ENCODE assay signal across 15 mouse cellular contexts in the genomic region with DNA sequence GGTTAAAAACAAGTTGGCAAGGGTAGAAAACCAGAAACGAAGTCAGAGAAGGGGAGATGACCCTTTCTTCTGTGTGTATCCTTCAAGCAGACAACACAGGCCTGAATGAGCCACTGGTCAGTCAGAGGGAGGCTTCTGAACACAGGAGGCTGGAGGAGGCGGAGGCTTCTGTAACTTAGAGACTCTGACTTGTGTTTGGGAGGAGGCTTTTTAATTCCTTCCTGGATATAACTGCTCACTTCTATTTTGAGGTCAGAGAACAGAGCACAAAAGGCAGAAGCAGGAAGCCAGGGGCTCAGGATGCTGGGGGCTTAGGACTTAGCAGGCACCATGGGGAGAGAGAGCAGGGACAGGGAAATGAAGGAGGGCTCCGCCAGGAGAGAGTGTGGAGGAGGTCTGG. TPM values are rescaled to one million over a fixed set of nuclear protein-coding genes. Genes with fewer than 3 reads are reported as not detected.
A peak's percentile ranks its signal among the peaks of the same experiment; 100 is the strongest.
DNase-seq lines count a peak whose midpoint lies in the region; ATAC-seq and TF ChIP-seq lines count a peak whose summit lies in the region.
"Had no signal": no experiment of that assay in that cellular context is flagged by ENCODE, and none has a peak within 500 bp of the region (broad histone marks: within the 10 kb centered on the region; RNA-seq: fewer than 3 reads in every experiment).

No protein-coding gene starts in this region.

- H3K9ac ChIP-seq in heart, postnatal 0 days (replicated peaks; ENCODE audit: low read depth, low read length) = no peak overlapping the region
- H3K9ac ChIP-seq: forebrain, embryonic 12.5 days; stomach, embryonic 15.5 days had no signal

- peak; percentile 44; the same call in 1 of the 2 replicates for ATAC-seq in heart, postnatal 0 days (ENCODE audit: insufficient read depth, low read depth)
- ATAC-seq: CD4-positive, CD25-positive, alpha-beta regulatory T cell, adult 4 months had no signal

- no peak overlapping the region for H3K4me2 ChIP-seq in heart, postnatal 0 days (ENCODE audit: low read depth, low read length)
- H3K4me2 ChIP-seq: forebrain, embryonic 12.5 days; liver, embryonic 11.5 days; stomach, embryonic 15.5 days had no signal

- no peak for TF ChIP-seq EP300 in heart, postnatal 0 days (IDR thresholded peaks at IDR 0.05; ENCODE audit: low read depth)

- DNase-seq in heart, postnatal 0 days (ENCODE audit: low spot score) = no peak
- no peak for DNase-seq in heart, postnatal 4 days
- no peak for DNase-seq in layer of hippocampus, adult 2 months (ENCODE audit: low spot score in 2 of 2)
- DNase-seq in layer of hippocampus, adult 11-12 months (ENCODE audit: low spot score) = no peak
- peak; percentile 25 for DNase-seq in R1 (ENCODE audit: low read depth, low spot score)
- no peak for DNase-seq in spleen, adult 12 weeks (ENCODE audit: low spot score)
- DNase-seq: adrenal gland, postnatal 10 days; cerebellum, adult 2 months; kidney, postnatal 10 days had no signal

- peaks cover 30% of the 10 kb centered on the region for H3K36me3 ChIP-seq in heart, postnatal 0 days (replicated peaks; ENCODE audit: control insufficient read depth, insufficient read depth, low read length)

- H3K27ac ChIP-seq in heart, postnatal 0 days (ENCODE audit: low read depth) = peak overlapping the region; percentile 43; the same call in 1 of the 2 replicates
- H3K27ac ChIP-seq in layer of hippocampus, adult 2 months = peak overlapping the region; percentile 2; the same call in 1 of the 2 replicates
- H3K27ac ChIP-seq in brown adipose tissue, adult 24 weeks (replicated peaks; ENCODE audit: low read depth, low read length) = peak overlapping the region; percentile 61
- H3K27ac ChIP-seq: forebrain, embryonic 12.5 days; macrophage; stomach, embryonic 15.5 days had no signal

- no peaks in the 10 kb centered on the region for H3K4me1 ChIP-seq in heart, postnatal 0 days (ENCODE audit: control insufficient read depth, insufficient read depth)
- peaks cover 8% of the 10 kb centered on the region; the same call in 1 of the 2 replicates for H3K4me1 ChIP-seq in brown adipose tissue, adult 24 weeks (ENCODE audit: control insufficient read depth, insufficient read depth, insufficient read length, low read length)
- H3K4me1 ChIP-seq: forebrain, embryonic 12.5 days; stomach, embryonic 15.5 days had no signal

- no peaks in the 10 kb centered on the region for H3K27me3 ChIP-seq in heart, postnatal 0 days (ENCODE audit: control insufficient read depth, insufficient read depth, low read length)
- H3K27me3 ChIP-seq: forebrain, embryonic 12.5 days; stomach, embryonic 15.5 days had no signal

- 70% methylated on average over 3 of the region's 3 CpGs for WGBS in heart, postnatal 0 days

- TF ChIP-seq CTCF in heart, postnatal 0 days (IDR thresholded peaks at IDR 0.05; ENCODE audit: low read depth) = no peak
- TF ChIP-seq CTCF in layer of hippocampus, adult 2 months (conservative IDR thresholded peaks at IDR 0.05) = no peak

- no peak overlapping the region for H3K4me3 ChIP-seq in heart, postnatal 0 days (ENCODE audit: low read depth, low read length)
- H3K4me3 ChIP-seq in layer of hippocampus, adult 2 months = no peak overlapping the region
- H3K4me3 ChIP-seq in brown adipose tissue, adult 24 weeks (ENCODE audit: insufficient read depth, low read depth, low read length) = no peak overlapping the region
- H3K4me3 ChIP-seq: forebrain, embryonic 12.5 days; stomach, embryonic 15.5 days had no signal

- H3K9me3 ChIP-seq in heart, postnatal 0 days (replicated peaks; ENCODE audit: control insufficient read depth, low read length) = no peaks in the 10 kb centered on the region
- H3K9me3 ChIP-seq: forebrain, embryonic 12.5 days; stomach, embryonic 15.5 days had no signal

RNA-seq across cellular contexts. Expression of gene Slc30a7, which starts 56.0 kb away (rescaled TPM):
- total RNA-seq in heart, postnatal 0 days (2014; rRNA removed; ENCODE audit: low replicate concordance) = 42.2 and 50.4 TPM in 2 replicates
- polyA plus RNA-seq in heart, postnatal 0 days (2015; fragmentation: Nextera tagmentation; extraction: Ambion mirVana) = 8.4 and 9.7 TPM in 2 replicates
- 10 to 100 TPM; 26.7 to 27.0 TPM for total RNA-seq in heart, postnatal 4 days (2021)
- 10 to 100 TPM; 24.9 to 29.3 TPM for total RNA-seq in layer of hippocampus, adult 2 months (2021)
- 2.1 and 8.8 TPM in 2 replicates for polyA plus RNA-seq in brown adipose tissue, adult 24 weeks (2012; ENCODE audit: insufficient read depth, insufficient read length, missing spikeins)

RNA-seq across cellular contexts. Expression of gene Extl2, which starts 56.0 kb away (rescaled TPM):
- 15.0 and 38.2 TPM in 2 replicates for total RNA-seq in heart, postnatal 0 days (2014; rRNA removed; ENCODE audit: low replicate concordance)
- 21.0 and 21.8 TPM in 2 replicates for polyA plus RNA-seq in heart, postnatal 0 days (2015; fragmentation: Nextera tagmentation; extraction: Ambion mirVana)
- 10 to 100 TPM; 18.7 to 19.1 TPM for total RNA-seq in heart, postnatal 4 days (2021)
- total RNA-seq in layer of hippocampus, adult 2 months (2021) = 10 to 100 TPM; 69.0 to 69.5 TPM
- 6.9 and 8.8 TPM in 2 replicates for polyA plus RNA-seq in brown adipose tissue, adult 24 weeks (2012; ENCODE audit: insufficient read depth, insufficient read length, missing spikeins)

Comparison
In these comparisons a context has a peak if more than half of its experiments do, and no peak if none do; other contexts are left out.
1. H3K27ac ChIP-seq: peak in every context shown above with its lines; median percentile 61 in brown adipose tissue, adult 24 weeks; 43 in heart, postnatal 0 days; 2 in layer of hippocampus, adult 2 months.